Mouse (Mus musculus): ENCODE data around the gene Exoc3l4. TPM values are rescaled to one million over a fixed set of nuclear protein-coding genes. Genes with fewer than 3 reads are reported as not detected.

Gene Exoc3l4
- polyA plus RNA-seq, 1 experiment, result 6.1 TPM

- H3K9ac ChIP-seq (ENCODE audit: low read depth, poor library complexity, severe bottlenecking), result no peak overlapping the region
- no peak for TF ChIP-seq POLR2A (IDR thresholded peaks at IDR 0.05; ENCODE audit: insufficient read depth, low read length)
- TF ChIP-seq CTCF (IDR thresholded peaks at IDR 0.05; ENCODE audit: low read depth, low read length), result peak; percentile 97
- TF ChIP-seq EP300 (IDR thresholded peaks at IDR 0.05; ENCODE audit: insufficient read depth, low read depth, low read length), result no peak
- no peaks in the 10 kb centered on the region for H3K27me3 ChIP-seq (ENCODE audit: control insufficient read depth, insufficient read depth, low read length, poor library complexity, severe bottlenecking)
- H3K27ac ChIP-seq (ENCODE audit: insufficient read depth, low read length), result no peak overlapping the region
- H3K36me3 ChIP-seq (ENCODE audit: control insufficient read depth, insufficient read depth, low read length, poor library complexity, severe bottlenecking), result no peaks in the 10 kb centered on the region
- H3K4me3 ChIP-seq (ENCODE audit: low read depth, low read length), result no peak overlapping the region
- no peaks in the 10 kb centered on the region for H3K9me3 ChIP-seq (replicated peaks; ENCODE audit: control insufficient read depth, insufficient read depth, low read length, poor library complexity, severe bottlenecking)
- H3K4me1 ChIP-seq (ENCODE audit: control insufficient read depth, insufficient read depth, low read length), result peaks cover 3% of the 10 kb centered on the region
Observed at GRCm38 (mm10) chr12:111425789-111426460, 9.1 kb downstream of the Exoc3l4 start.

- Histone ChIP-seq H3K27me3 (ENCODE audit: control insufficient read depth, insufficient read depth, low read length, poor library complexity, severe bottlenecking) (no peaks in the 10 kb centered on the region), H3K27ac (ENCODE audit: insufficient read depth, low read length) (no peak overlapping the region), H3K36me3 (ENCODE audit: control insufficient read depth, insufficient read depth, low read length, poor library complexity, severe bottlenecking) (no peaks in the 10 kb centered on the region), H3K4me3 (ENCODE audit: low read depth, low read length) (no peak overlapping the region), H3K9ac (ENCODE audit: low read depth, poor library complexity, severe bottlenecking) (no peak overlapping the region), H3K9me3 (replicated peaks; ENCODE audit: control insufficient read depth, insufficient read depth, low read length, poor library complexity, severe bottlenecking) (no peaks in the 10 kb centered on the region), H3K4me1 (ENCODE audit: control insufficient read depth, insufficient read depth, low read length) (peaks cover 7% of the 10 kb centered on the region)
- TF ChIP-seq CTCF (IDR thresholded peaks at IDR 0.05; ENCODE audit: low read depth, low read length) (no peak), POLR2A (IDR thresholded peaks at IDR 0.05; ENCODE audit: insufficient read depth, low read length) (no peak), EP300 (IDR thresholded peaks at IDR 0.05; ENCODE audit: insufficient read depth, low read depth, low read length) (no peak)
Observed at GRCm38 (mm10) chr12:111427438-111428113, 10.8 kb downstream of the Exoc3l4 start.

GRCm38 (mm10) chr12:111428364-111428763 is 11.5 kb downstream of the Exoc3l4 start:
- TF ChIP-seq CTCF (IDR thresholded peaks at IDR 0.05; ENCODE audit: low read depth, low read length), result no peak
- no peak for TF ChIP-seq EP300 (IDR thresholded peaks at IDR 0.05; ENCODE audit: insufficient read depth, low read depth, low read length)
- TF ChIP-seq POLR2A (IDR thresholded peaks at IDR 0.05; ENCODE audit: insufficient read depth, low read length), result no peak
- H3K27me3 ChIP-seq (ENCODE audit: control insufficient read depth, insufficient read depth, low read length, poor library complexity, severe bottlenecking), result no peaks in the 10 kb centered on the region
- no peak overlapping the region for H3K27ac ChIP-seq (ENCODE audit: insufficient read depth, low read length)
- no peaks in the 10 kb centered on the region for H3K36me3 ChIP-seq (ENCODE audit: control insufficient read depth, insufficient read depth, low read length, poor library complexity, severe bottlenecking)
- no peaks in the 10 kb centered on the region for H3K9me3 ChIP-seq (replicated peaks; ENCODE audit: control insufficient read depth, insufficient read depth, low read length, poor library complexity, severe bottlenecking)
- no peak overlapping the region for H3K9ac ChIP-seq (ENCODE audit: low read depth, poor library complexity, severe bottlenecking)
- peaks cover 11% of the 10 kb centered on the region for H3K4me1 ChIP-seq (ENCODE audit: control insufficient read depth, insufficient read depth, low read length)
- H3K4me3 ChIP-seq (ENCODE audit: low read depth, low read length), result no peak overlapping the region

GRCm38 (mm10) chr12:111428961-111429911 is 12.4 kb downstream of the Exoc3l4 start:
- no peak for TF ChIP-seq POLR2A (IDR thresholded peaks at IDR 0.05; ENCODE audit: insufficient read depth, low read length)
- no peak for TF ChIP-seq EP300 (IDR thresholded peaks at IDR 0.05; ENCODE audit: insufficient read depth, low read depth, low read length)
- Histone ChIP-seq H3K9ac (ENCODE audit: low read depth, poor library complexity, severe bottlenecking) (peak overlapping the region; percentile 30), H3K4me3 (ENCODE audit: low read depth, low read length) (peak overlapping the region; percentile 25), H3K27me3 (ENCODE audit: control insufficient read depth, insufficient read depth, low read length, poor library complexity, severe bottlenecking) (no peaks in the 10 kb centered on the region), H3K4me1 (ENCODE audit: control insufficient read depth, insufficient read depth, low read length) (peaks cover 11% of the 10 kb centered on the region), H3K36me3 (ENCODE audit: control insufficient read depth, insufficient read depth, low read length, poor library complexity, severe bottlenecking) (no peaks in the 10 kb centered on the region), H3K9me3 (replicated peaks; ENCODE audit: control insufficient read depth, insufficient read depth, low read length, poor library complexity, severe bottlenecking) (no peaks in the 10 kb centered on the region), H3K27ac (ENCODE audit: insufficient read depth, low read length) (no peak overlapping the region)

GRCm38 (mm10) chr12:111430049-111430867 is 13.4 kb downstream of the Exoc3l4 start:
- Histone ChIP-seq H3K4me3 (ENCODE audit: low read depth, low read length) (peak overlapping the region; percentile 25), H3K36me3 (ENCODE audit: control insufficient read depth, insufficient read depth, low read length, poor library complexity, severe bottlenecking) (no peaks in the 10 kb centered on the region), H3K9ac (ENCODE audit: low read depth, poor library complexity, severe bottlenecking) (peak overlapping the region; percentile 30), H3K9me3 (replicated peaks; ENCODE audit: control insufficient read depth, insufficient read depth, low read length, poor library complexity, severe bottlenecking) (no peaks in the 10 kb centered on the region), H3K27ac (ENCODE audit: insufficient read depth, low read length) (no peak overlapping the region), H3K27me3 (ENCODE audit: control insufficient read depth, insufficient read depth, low read length, poor library complexity, severe bottlenecking) (no peaks in the 10 kb centered on the region), H3K4me1 (ENCODE audit: control insufficient read depth, insufficient read depth, low read length) (peaks cover 11% of the 10 kb centered on the region)
- no peak for TF ChIP-seq POLR2A (IDR thresholded peaks at IDR 0.05; ENCODE audit: insufficient read depth, low read length)
- 0 out of 2 replicates have a peak, but pooled peaks have one; percentile 2 for TF ChIP-seq EP300 (IDR thresholded peaks at IDR 0.05; ENCODE audit: insufficient read depth, low read depth, low read length)
